Mouse (Mus musculus) gastrocnemius, postnatal 4 days (tissue): ENCODE measurements around the gene Slc3a2. TPM values are rescaled to one million over a fixed set of nuclear protein-coding genes. Genes with fewer than 3 reads are reported as not detected.
A peak's percentile ranks its signal among the peaks of the same experiment; 100 is the strongest.
"Not testable (repeated sequence)": the region's sequence is repeated elsewhere in the genome, so short reads cannot be mapped to it uniquely, and the experiment has no call there.

Experiments
- DNase-seq, 2 experiments: peaks; one replicate each; pipeline ENCODE4 v3.0.0; 2021 to 2022; ENCODE audit warnings: low spot score in 2 of 2, mixed read lengths in 2 of 2
- total RNA-seq, 2 experiments: library from RNA; stranded (reverse); gene quantifications; 2 replicates each; pipeline ENCODE4 v1.2.3; 2021

The Slc3a2 gene
- total RNA-seq, 2 experiments from 2014 or later = 42.4 to 43.8 TPM

GRCm38 (mm10) chr19:8728335-8729099, 5.3 kb upstream of the Slc3a2 start:
- not testable (repeated sequence) for DNase-seq

GRCm38 (mm10) chr19:8727495-8728114, 4.4 kb upstream of the Slc3a2 start:
- no peak for DNase-seq

GRCm38 (mm10) chr19:8726609-8727390, 3.6 kb upstream of the Slc3a2 start:
- no peak for DNase-seq

- DNase-seq = no peak
Measured at GRCm38 (mm10) chr19:8725081-8725613, 2.0 kb upstream of the Slc3a2 start.

GRCm38 (mm10) chr19:8724392-8724791, 1.2 kb upstream of the Slc3a2 start:
- no peak for DNase-seq

GRCm38 (mm10) chr19:8723574-8724346, 591 bp upstream of the Slc3a2 start:
- peak in 1 of 2 experiments; percentile 14 for DNase-seq

- no peak for DNase-seq
Measured at GRCm38 (mm10) chr19:8722559-8722906, 636 bp downstream of the Slc3a2 start.

GRCm38 (mm10) chr19:8722021-8722420, 1.1 kb downstream of the Slc3a2 start:
- no peak for DNase-seq

GRCm38 (mm10) chr19:8721378-8721777, 1.8 kb downstream of the Slc3a2 start:
- DNase-seq = no peak

- DNase-seq = not testable (repeated sequence)
Measured at GRCm38 (mm10) chr19:8719037-8719436, 4.1 kb downstream of the Slc3a2 start.

- peak in 1 of 2 experiments; percentile 42 for DNase-seq
Measured at GRCm38 (mm10) chr19:8718357-8718756, 4.8 kb downstream of the Slc3a2 start.

- no peak for DNase-seq
Measured at GRCm38 (mm10) chr19:8716767-8717475, 6.2 kb downstream of the Slc3a2 start.

- no peak for DNase-seq
Measured at GRCm38 (mm10) chr19:8715868-8716766, 7.1 kb downstream of the Slc3a2 start.

- DNase-seq = peak in 1 of 2 experiments; percentile 13
Measured at GRCm38 (mm10) chr19:8714653-8715481, 8.3 kb downstream of the Slc3a2 start.

GRCm38 (mm10) chr19:8713997-8714652, 9.0 kb downstream of the Slc3a2 start:
- DNase-seq = no peak

- DNase-seq = peak; percentile 85 to 94
Measured at GRCm38 (mm10) chr19:8713306-8713996, 9.7 kb downstream of the Slc3a2 start.

GRCm38 (mm10) chr19:8712870-8713305, 10.3 kb downstream of the Slc3a2 start:
- DNase-seq = peak; percentile 40 to 62
